Comparison of ENCODE assay signal across 8 mouse cellular contexts in genomic region chr5:35391656-35392333, GRCm38 (mm10). TPM values are rescaled to one million over a fixed set of nuclear protein-coding genes. Genes with fewer than 3 reads are reported as not detected.
DNase-seq lines count a peak whose midpoint lies in the region; ATAC-seq and TF ChIP-seq lines count a peak whose summit lies in the region.
"Had no signal": no experiment of that assay in that cellular context is flagged by ENCODE, and none has a peak within 500 bp of the region (broad histone marks: within the 10 kb centered on the region; RNA-seq: fewer than 3 reads in every experiment).

No protein-coding gene starts in this region.

- TF ChIP-seq EP300 in lung, postnatal 0 days (IDR thresholded peaks at IDR 0.05), result no peak

- H3K36me3 ChIP-seq in lung, postnatal 0 days (ENCODE audit: insufficient read depth, low read length), result no peaks in the 10 kb centered on the region
- H3K36me3 ChIP-seq in forebrain, embryonic 13.5 days (ENCODE audit: poor library complexity, severe bottlenecking), result no peaks in the 10 kb centered on the region
- H3K36me3 ChIP-seq in limb, embryonic 15.5 days, result no peaks in the 10 kb centered on the region
- H3K36me3 ChIP-seq in stomach, embryonic 16.5 days (ENCODE audit: control insufficient read depth, insufficient read depth, low read length), result no peaks in the 10 kb centered on the region

- under 1% methylated on average over 48 of the region's 88 CpGs for WGBS in lung, postnatal 0 days
- WGBS in forebrain, embryonic 13.5 days, result under 1% methylated on average over 78 of the region's 88 CpGs
- WGBS in limb, embryonic 15.5 days, result 0% methylated on average over 87 of the region's 88 CpGs
- WGBS in stomach, embryonic 16.5 days, result 1% methylated on average over 87 of the region's 88 CpGs

- no peak for DNase-seq in lung, postnatal 0 days (ENCODE audit: low spot score)
- no peak for DNase-seq in lung, postnatal 10 days
- no peak for DNase-seq in gastrocnemius, postnatal 4 days (ENCODE audit: low spot score in 2 of 2)
- DNase-seq in layer of hippocampus, postnatal 25 days (ENCODE audit: extremely low spot score in 1 of 2, low spot score in 1 of 2), result no peak

- no peak overlapping the region for H3K9ac ChIP-seq in lung, postnatal 0 days (replicated peaks; ENCODE audit: low read depth)
- H3K9ac ChIP-seq in forebrain, embryonic 13.5 days, result no peak overlapping the region
- no peak overlapping the region for H3K9ac ChIP-seq in limb, embryonic 15.5 days
- no peak overlapping the region for H3K9ac ChIP-seq in stomach, embryonic 16.5 days (ENCODE audit: low read length)

- no peaks in the 10 kb centered on the region for H3K9me3 ChIP-seq in lung, postnatal 0 days (ENCODE audit: low read length)
- no peaks in the 10 kb centered on the region for H3K9me3 ChIP-seq in forebrain, embryonic 13.5 days (replicated peaks)
- H3K9me3 ChIP-seq in limb, embryonic 15.5 days, result no peaks in the 10 kb centered on the region
- no peaks in the 10 kb centered on the region for H3K9me3 ChIP-seq in stomach, embryonic 16.5 days (replicated peaks; ENCODE audit: control insufficient read depth, low read length)

- ATAC-seq in lung, postnatal 0 days, result no peak
- no peak for ATAC-seq in forebrain, embryonic 13.5 days
- no peak for ATAC-seq in limb, embryonic 15.5 days (ENCODE audit: insufficient number of reproducible peaks, low FRiP score, low TSS enrichment, low read depth)
- no peak for ATAC-seq in stomach, embryonic 16.5 days (ENCODE audit: insufficient read depth, low FRiP score)

- peak overlapping the region; percentile 56 for H3K4me2 ChIP-seq in lung, postnatal 0 days (replicated peaks; ENCODE audit: low read depth, low read length)
- H3K4me2 ChIP-seq in forebrain, embryonic 13.5 days, result peak overlapping the region; percentile 52
- peak overlapping the region; percentile 62 for H3K4me2 ChIP-seq in limb, embryonic 15.5 days
- peak overlapping the region; percentile 43 for H3K4me2 ChIP-seq in stomach, embryonic 16.5 days (ENCODE audit: low read depth, low read length)

- peak overlapping the region; percentile 26 for H3K4me3 ChIP-seq in lung, postnatal 0 days (ENCODE audit: low read depth, low read length)
- H3K4me3 ChIP-seq in forebrain, embryonic 13.5 days, result peak overlapping the region; percentile 29
- peak overlapping the region; percentile 38 for H3K4me3 ChIP-seq in limb, embryonic 15.5 days
- peak overlapping the region; percentile 34 for H3K4me3 ChIP-seq in stomach, embryonic 16.5 days (replicated peaks; ENCODE audit: low read length)

- H3K27me3 ChIP-seq in lung, postnatal 0 days (replicated peaks; ENCODE audit: insufficient read depth, low read length), result peaks cover 97% of the 10 kb centered on the region
- peaks cover 98% of the 10 kb centered on the region for H3K27me3 ChIP-seq in forebrain, embryonic 13.5 days
- H3K27me3 ChIP-seq in limb, embryonic 15.5 days, result peaks cover 95% of the 10 kb centered on the region
- H3K27me3 ChIP-seq in stomach, embryonic 16.5 days (ENCODE audit: control insufficient read depth, insufficient read depth, low read length), result peaks cover 97% of the 10 kb centered on the region

- no peak overlapping the region for H3K27ac ChIP-seq in lung, postnatal 0 days (ENCODE audit: low read length)
- H3K27ac ChIP-seq in forebrain, embryonic 13.5 days, result no peak overlapping the region
- no peak overlapping the region for H3K27ac ChIP-seq in limb, embryonic 15.5 days
- no peak overlapping the region for H3K27ac ChIP-seq in stomach, embryonic 16.5 days (ENCODE audit: low read length)
- H3K27ac ChIP-seq: macrophage had no signal

- no peak for TF ChIP-seq CTCF in lung, postnatal 0 days (IDR thresholded peaks at IDR 0.05)

- H3K4me1 ChIP-seq in lung, postnatal 0 days (ENCODE audit: insufficient read depth, low read depth, low read length), result peaks cover 5% of the 10 kb centered on the region; the same call in 1 of the 2 replicates
- H3K4me1 ChIP-seq in forebrain, embryonic 13.5 days, result peaks cover 25% of the 10 kb centered on the region
- peaks cover 33% of the 10 kb centered on the region for H3K4me1 ChIP-seq in limb, embryonic 15.5 days
- peaks cover 9% of the 10 kb centered on the region for H3K4me1 ChIP-seq in stomach, embryonic 16.5 days (ENCODE audit: control insufficient read depth, insufficient read depth, low read length)

RNA-seq across cellular contexts. Expression of gene Hmx1, which starts 2.9 kb away (rescaled TPM):
- polyA plus RNA-seq in lung, postnatal 0 days (2015; fragmentation: Nextera tagmentation; extraction: Ambion mirVana), result not detected in 2 replicates
- not detected in 2 replicates for polyA plus RNA-seq in forebrain, embryonic 13.5 days (2015; fragmentation: Nextera tagmentation; extraction: Ambion mirVana)
- polyA plus RNA-seq in limb, embryonic 15.5 days (2015; fragmentation: Nextera tagmentation; extraction: Ambion mirVana), result not detected in 2 replicates
- not detected in 2 replicates for polyA plus RNA-seq in stomach, embryonic 16.5 days (2015; fragmentation: Nextera tagmentation; extraction: Ambion mirVana)
- total RNA-seq in gastrocnemius, postnatal 4 days (2021), result not detected
- not detected for total RNA-seq in layer of hippocampus, postnatal 25 days (2021)
- polyA plus RNA-seq: macrophage had no signal
